Mouse (Mus musculus): Measurements from ENCODE around the gene Msto1.
"Not testable (repeated sequence)": the region's sequence is repeated elsewhere in the genome, so short reads cannot be mapped to it uniquely, and the experiment has no call there.

Gene Msto1

GRCm38 (mm10) chr3:88905209-88905608 is 8.6 kb downstream of the Msto1 start:
- DNase-seq (ENCODE audit: low read depth, low spot score), result no peak

- DNase-seq (ENCODE audit: low read depth, low spot score), result no peak
Observed at GRCm38 (mm10) chr3:88904803-88905202, 9.0 kb downstream of the Msto1 start.

- not testable (repeated sequence) for DNase-seq (ENCODE audit: low read depth, low spot score)
Observed at GRCm38 (mm10) chr3:88893011-88893410, 20.8 kb downstream of the Msto1 start.

GRCm38 (mm10) chr3:88882536-88882935 is 31.3 kb downstream of the Msto1 start:
- DNase-seq (ENCODE audit: low read depth, low spot score), result not testable (repeated sequence)

- DNase-seq (ENCODE audit: low read depth, low spot score), result not testable (repeated sequence)
Observed at GRCm38 (mm10) chr3:88868449-88868848, 45.4 kb downstream of the Msto1 start.

GRCm38 (mm10) chr3:88867177-88867576 is 46.6 kb downstream of the Msto1 start:
- DNase-seq (ENCODE audit: low read depth, low spot score), result not testable (repeated sequence)

- DNase-seq (ENCODE audit: low read depth, low spot score), result not testable (repeated sequence)
Observed at GRCm38 (mm10) chr3:88866735-88867134, 47.1 kb downstream of the Msto1 start.

GRCm38 (mm10) chr3:88862129-88862528 is 51.7 kb downstream of the Msto1 start:
- no peak for DNase-seq (ENCODE audit: low read depth, low spot score)

- no peak for DNase-seq (ENCODE audit: low read depth, low spot score)
Observed at GRCm38 (mm10) chr3:88855837-88856236, 58.0 kb downstream of the Msto1 start.
